In the genomic region with DNA sequence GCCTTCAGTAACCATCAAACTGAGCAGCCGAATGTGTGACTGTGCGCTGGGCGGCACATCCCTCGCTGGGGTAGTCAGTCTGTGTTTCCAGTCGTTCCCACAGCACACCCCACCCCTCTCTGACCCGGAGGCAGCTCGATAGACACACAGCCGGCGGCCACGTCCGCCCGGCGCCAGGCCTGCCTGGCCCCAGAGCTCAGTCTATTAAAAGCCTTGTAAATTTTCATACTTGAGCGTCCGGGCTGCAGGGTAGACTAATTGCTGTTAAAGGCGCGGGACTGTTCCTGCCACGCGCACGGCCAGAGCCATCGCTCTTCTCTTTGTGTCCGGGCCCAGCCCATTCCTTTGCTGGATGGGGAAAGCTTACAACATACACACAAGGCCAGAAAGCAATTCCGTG, we compare ENCODE assay signal across 11 mouse cellular contexts.
A peak's percentile ranks its signal among the peaks of the same experiment; 100 is the strongest.
DNase-seq lines count a peak whose midpoint lies in the region; ATAC-seq and TF ChIP-seq lines count a peak whose summit lies in the region.
"Had no signal": no experiment of that assay in that cellular context is flagged by ENCODE, and none has a peak within 500 bp of the region (broad histone marks: within the 10 kb centered on the region; RNA-seq: fewer than 3 reads in every experiment).

No protein-coding gene starts in this region.

- H3K4me2 ChIP-seq in intestine, embryonic 14.5 days (ENCODE audit: low read length) = no peak overlapping the region
- H3K4me2 ChIP-seq in intestine, postnatal 0 days (replicated peaks; ENCODE audit: low read depth) = no peak overlapping the region
- H3K4me2 ChIP-seq in kidney, postnatal 0 days (ENCODE audit: low read length) = no peak overlapping the region
- no peak overlapping the region for H3K4me2 ChIP-seq in midbrain, embryonic 13.5 days (replicated peaks)

- H3K27me3 ChIP-seq in intestine, embryonic 14.5 days (replicated peaks; ENCODE audit: control insufficient read depth, insufficient read depth, low read length) = no peaks in the 10 kb centered on the region
- no peaks in the 10 kb centered on the region for H3K27me3 ChIP-seq in intestine, postnatal 0 days (replicated peaks; ENCODE audit: control insufficient read depth, insufficient read depth, low read length)
- H3K27me3 ChIP-seq in kidney, postnatal 0 days (ENCODE audit: insufficient read depth, low read length) = no peaks in the 10 kb centered on the region
- H3K27me3 ChIP-seq in midbrain, embryonic 13.5 days = no peaks in the 10 kb centered on the region

- H3K36me3 ChIP-seq in intestine, embryonic 14.5 days (ENCODE audit: control insufficient read depth, insufficient read depth, low read length) = no peaks in the 10 kb centered on the region
- H3K36me3 ChIP-seq in intestine, postnatal 0 days (ENCODE audit: control insufficient read depth, insufficient read depth) = no peaks in the 10 kb centered on the region
- no peaks in the 10 kb centered on the region for H3K36me3 ChIP-seq in kidney, postnatal 0 days (ENCODE audit: insufficient read depth, low read length)
- H3K36me3 ChIP-seq in midbrain, embryonic 13.5 days = no peaks in the 10 kb centered on the region

- DNase-seq in intestine, embryonic 14.5 days (ENCODE audit: low spot score) = no peak
- peak; percentile 51 for DNase-seq in embryo, embryonic 10.5 days (ENCODE audit: low spot score)
- peak; percentile 74 for DNase-seq in kidney, postnatal 0 days (ENCODE audit: low spot score)
- DNase-seq in layer of hippocampus, postnatal 14 days (ENCODE audit: low spot score in 2 of 2) = no peak
- no peak for DNase-seq in Muller cell, postnatal 12 days (ENCODE audit: inconsistent ontology term)
- DNase-seq: adrenal gland, adult 8-10 months; cerebellum, postnatal 10 days had no signal

- no peak for TF ChIP-seq CTCF in intestine, postnatal 0 days (IDR thresholded peaks at IDR 0.05; ENCODE audit: low read depth)
- no peak for TF ChIP-seq CTCF in kidney, postnatal 0 days (IDR thresholded peaks at IDR 0.05; ENCODE audit: low read depth)

- peak; percentile 64; the same call in 1 of the 2 replicates for ATAC-seq in intestine, embryonic 14.5 days (replicated peaks; ENCODE audit: low FRiP score, low TSS enrichment, low read depth)
- ATAC-seq in intestine, postnatal 0 days = no peak
- ATAC-seq in kidney, postnatal 0 days (replicated peaks; ENCODE audit: low FRiP score, low read depth) = no peak; the same call in 1 of the 2 replicates
- peak; percentile 66 for ATAC-seq in midbrain, embryonic 13.5 days
- ATAC-seq in cerebellum, adult (ENCODE audit: insufficient number of reproducible peaks, low FRiP score, low TSS enrichment) = no peak
- ATAC-seq: CD4-positive, CD25-positive, alpha-beta regulatory T cell, adult 4 months had no signal

- H3K4me3 ChIP-seq in intestine, embryonic 14.5 days (ENCODE audit: low read depth, low read length) = no peak overlapping the region
- no peak overlapping the region for H3K4me3 ChIP-seq in intestine, postnatal 0 days (ENCODE audit: low read depth, low read length)
- no peak overlapping the region for H3K4me3 ChIP-seq in kidney, postnatal 0 days (replicated peaks; ENCODE audit: low read depth, low read length)
- H3K4me3 ChIP-seq in midbrain, embryonic 13.5 days (replicated peaks) = no peak overlapping the region

- H3K27ac ChIP-seq in intestine, embryonic 14.5 days (ENCODE audit: low read depth) = peak overlapping the region; percentile 54; the same call in 1 of the 2 replicates
- H3K27ac ChIP-seq in intestine, postnatal 0 days (ENCODE audit: low read depth, low read length) = no peak overlapping the region
- H3K27ac ChIP-seq in kidney, postnatal 0 days = peak overlapping the region; percentile 31; the same call in 1 of the 2 replicates
- peak overlapping the region; percentile 74 for H3K27ac ChIP-seq in midbrain, embryonic 13.5 days

- no peak overlapping the region for H3K9ac ChIP-seq in intestine, embryonic 14.5 days (ENCODE audit: low read length)
- H3K9ac ChIP-seq in intestine, postnatal 0 days (ENCODE audit: low read depth, low read length) = no peak overlapping the region
- H3K9ac ChIP-seq in kidney, postnatal 0 days (ENCODE audit: low read depth, low read length) = no peak overlapping the region
- H3K9ac ChIP-seq in midbrain, embryonic 13.5 days (replicated peaks) = no peak overlapping the region; the same call in 1 of the 2 replicates

- peaks cover 11% of the 10 kb centered on the region; the same call in 1 of the 2 replicates for H3K4me1 ChIP-seq in intestine, embryonic 14.5 days (replicated peaks; ENCODE audit: control insufficient read depth, insufficient read depth, low read length)
- no peaks in the 10 kb centered on the region for H3K4me1 ChIP-seq in intestine, postnatal 0 days (replicated peaks; ENCODE audit: control insufficient read depth, insufficient read depth, low read length)
- H3K4me1 ChIP-seq in kidney, postnatal 0 days (replicated peaks; ENCODE audit: insufficient read depth, low read length) = no peaks in the 10 kb centered on the region
- peaks cover 11% of the 10 kb centered on the region for H3K4me1 ChIP-seq in midbrain, embryonic 13.5 days (replicated peaks)

- no peaks in the 10 kb centered on the region for H3K9me3 ChIP-seq in intestine, embryonic 14.5 days (ENCODE audit: control insufficient read depth, low read length)
- H3K9me3 ChIP-seq in intestine, postnatal 0 days (ENCODE audit: control insufficient read depth) = no peaks in the 10 kb centered on the region
- no peaks in the 10 kb centered on the region for H3K9me3 ChIP-seq in kidney, postnatal 0 days (replicated peaks; ENCODE audit: low read length)
- no peaks in the 10 kb centered on the region for H3K9me3 ChIP-seq in midbrain, embryonic 13.5 days

- 24% methylated on average over 23 of the region's 23 CpGs for WGBS in intestine, embryonic 14.5 days
- 35% methylated on average over 23 of the region's 23 CpGs for WGBS in intestine, postnatal 0 days
- 34% methylated on average over 23 of the region's 23 CpGs for WGBS in kidney, postnatal 0 days
- WGBS in midbrain, embryonic 13.5 days = 39% methylated on average over 23 of the region's 23 CpGs

Comparison
In these comparisons a context has a peak if more than half of its experiments do, and no peak if none do; other contexts are left out.
1. ATAC-seq: peak in intestine, embryonic 14.5 days (single experiment) and midbrain, embryonic 13.5 days (single experiment); none in intestine, postnatal 0 days (single experiment), kidney, postnatal 0 days (single experiment) and cerebellum, adult (single experiment).
2. DNase-seq: peak in embryo, embryonic 10.5 days (single experiment) and kidney, postnatal 0 days (single experiment); none in intestine, embryonic 14.5 days (single experiment), layer of hippocampus, postnatal 14 days (0 of 2) and Muller cell, postnatal 12 days (single experiment).